Mouse (Mus musculus) urinary bladder, postnatal 14 days (tissue): ENCODE results near the gene Gpc6.

Source experiments
- DNase-seq: peaks from one replicate; pipeline ENCODE4 v3.0.0; 2021; ENCODE audit warnings: low spot score

Gpc6 gene

DNA sequence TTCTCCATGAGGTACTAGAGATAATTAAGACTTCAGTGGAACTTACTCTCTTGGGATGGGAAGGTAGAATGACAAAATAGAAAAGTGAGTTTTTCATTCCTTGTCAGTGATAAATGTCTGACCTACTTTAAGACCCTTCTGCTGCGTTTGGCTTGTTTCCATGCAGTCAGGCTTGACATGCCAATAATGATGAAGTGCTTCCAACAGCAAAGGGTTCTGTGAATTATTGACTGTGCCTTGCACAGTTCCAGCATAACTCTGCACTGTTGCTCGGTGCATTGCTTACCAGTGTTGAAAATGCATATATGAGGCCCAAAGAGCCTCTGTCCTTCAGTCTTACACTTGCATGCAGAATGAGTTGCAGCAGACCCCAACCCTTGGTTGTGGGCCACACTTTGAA is 548.3 kb downstream of the Gpc6 start:
- DNase-seq = no peak

DNA sequence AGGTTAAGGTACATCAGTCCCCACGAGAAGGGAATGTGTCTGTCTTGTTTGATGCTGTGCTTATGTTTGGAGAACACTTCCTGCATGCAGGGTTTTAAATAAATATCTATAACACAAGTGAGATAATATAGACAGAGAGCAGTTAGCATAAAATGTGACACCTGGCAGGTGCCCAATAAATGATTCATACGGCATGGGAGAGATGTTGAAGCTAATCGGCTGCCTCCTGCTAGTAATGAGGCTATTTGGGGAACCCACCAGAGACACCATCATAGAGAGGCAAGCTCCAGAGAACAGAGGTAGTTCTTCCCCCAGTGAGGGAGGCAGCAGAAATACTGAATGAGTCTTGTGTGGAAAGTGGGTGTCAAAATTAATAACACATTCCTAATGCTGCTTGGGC is 553.8 kb downstream of the Gpc6 start:
- no peak for DNase-seq

DNA sequence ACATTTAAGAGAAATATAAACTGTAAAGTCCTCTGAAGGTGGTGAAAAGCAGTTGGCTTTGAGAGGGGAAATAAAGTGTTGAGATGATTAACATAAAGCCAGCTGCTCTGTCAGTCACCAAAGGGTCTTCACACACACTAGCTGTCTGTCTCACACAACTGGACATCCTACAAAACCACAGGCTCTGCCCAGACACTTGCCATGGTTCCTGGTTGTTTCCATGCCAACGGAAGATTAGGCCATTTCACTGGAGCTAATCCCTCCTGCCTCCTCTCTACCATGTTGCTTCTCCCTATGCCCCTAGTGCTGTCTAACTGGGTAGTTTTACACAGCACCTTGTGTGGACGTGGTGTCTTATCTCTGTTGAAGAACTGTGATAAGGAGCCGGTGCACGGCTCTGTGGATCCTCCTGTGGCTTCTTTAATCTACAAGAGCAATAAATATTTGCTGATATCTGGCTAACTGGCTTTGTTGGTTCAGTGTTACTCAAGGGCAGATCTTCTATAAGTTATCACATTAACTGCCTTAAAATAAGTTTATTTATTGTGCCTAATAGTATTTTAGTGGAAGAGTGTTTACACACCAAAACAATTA is 562.1 kb downstream of the Gpc6 start:
- DNase-seq = no peak

DNA sequence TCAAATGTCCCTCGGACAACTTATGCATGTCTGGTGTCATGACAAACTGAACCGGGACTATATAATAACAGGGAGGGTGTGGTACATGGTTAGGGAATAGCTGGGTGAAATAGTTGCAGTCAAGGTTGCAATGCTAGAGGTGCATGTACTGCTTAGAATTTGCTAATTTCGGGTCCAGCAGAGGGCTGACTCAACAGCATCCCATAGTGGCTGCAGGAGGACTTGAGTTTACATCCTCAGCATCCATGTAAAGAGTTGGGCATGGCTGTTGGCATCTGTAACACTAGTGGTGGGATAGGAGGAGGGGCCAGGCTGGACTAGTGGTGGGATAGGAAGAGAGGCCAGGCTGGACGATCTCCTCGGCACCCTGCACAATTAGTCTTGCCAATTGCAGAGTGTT is 565.4 kb downstream of the Gpc6 start:
- DNase-seq = no peak

DNA sequence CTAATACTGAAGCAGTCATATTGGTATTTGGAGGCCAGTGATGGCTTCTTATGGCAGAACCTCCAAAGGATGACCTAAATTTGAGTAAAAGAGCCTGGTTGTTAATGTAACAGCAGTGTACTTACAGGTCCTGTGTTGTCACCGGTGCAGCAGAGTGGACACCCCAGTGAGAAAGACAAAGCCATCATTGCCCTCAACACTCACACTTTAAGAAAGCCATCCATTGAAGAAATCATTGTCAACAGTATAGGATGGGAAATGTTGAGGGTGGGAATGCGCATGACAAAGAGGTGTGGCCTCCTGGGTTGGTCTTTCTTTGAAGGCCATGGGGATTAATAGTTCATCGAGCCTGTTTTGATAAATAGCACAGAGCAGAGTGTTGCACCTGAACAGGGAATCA is 570.0 kb downstream of the Gpc6 start:
- no peak for DNase-seq

DNA sequence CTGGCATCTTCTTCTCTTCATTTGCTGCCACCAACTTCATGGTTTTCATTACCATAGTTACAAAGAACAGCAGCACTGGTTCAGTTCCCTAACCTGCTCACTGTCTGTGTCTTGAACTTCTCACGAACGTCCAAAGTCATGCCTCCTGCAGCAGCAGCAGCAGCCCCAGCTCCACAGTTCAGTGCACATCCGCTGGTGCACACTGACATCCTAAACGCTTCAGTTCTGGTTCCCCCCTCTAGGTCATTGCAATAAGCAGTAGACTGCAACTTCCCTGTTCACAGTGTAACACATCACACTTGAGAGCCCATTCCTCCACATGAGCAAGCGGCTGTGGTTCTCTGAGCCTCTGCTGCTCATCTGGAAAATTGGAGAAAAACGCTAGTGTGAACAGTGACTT is 573.7 kb downstream of the Gpc6 start:
- DNase-seq = no peak

DNA sequence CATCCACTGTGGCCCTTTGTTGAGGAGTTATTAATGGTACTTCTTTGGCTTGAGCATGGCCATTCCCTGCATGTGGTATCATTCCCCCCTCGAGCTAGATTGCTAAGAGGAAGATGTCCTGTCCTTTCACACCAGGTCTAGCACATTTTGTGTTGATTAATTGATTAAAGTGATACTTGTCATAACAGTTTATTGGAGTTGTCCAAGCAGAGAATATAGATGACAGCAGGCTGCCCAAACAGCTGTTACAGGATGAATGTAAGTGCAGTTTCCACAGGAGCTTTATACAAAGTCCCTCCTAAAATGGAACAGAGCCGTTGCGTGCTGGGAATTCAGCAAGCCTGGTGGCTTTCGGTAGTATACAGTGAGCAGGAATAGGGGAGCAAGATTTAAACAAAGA is 574.2 kb downstream of the Gpc6 start:
- no peak for DNase-seq

DNA sequence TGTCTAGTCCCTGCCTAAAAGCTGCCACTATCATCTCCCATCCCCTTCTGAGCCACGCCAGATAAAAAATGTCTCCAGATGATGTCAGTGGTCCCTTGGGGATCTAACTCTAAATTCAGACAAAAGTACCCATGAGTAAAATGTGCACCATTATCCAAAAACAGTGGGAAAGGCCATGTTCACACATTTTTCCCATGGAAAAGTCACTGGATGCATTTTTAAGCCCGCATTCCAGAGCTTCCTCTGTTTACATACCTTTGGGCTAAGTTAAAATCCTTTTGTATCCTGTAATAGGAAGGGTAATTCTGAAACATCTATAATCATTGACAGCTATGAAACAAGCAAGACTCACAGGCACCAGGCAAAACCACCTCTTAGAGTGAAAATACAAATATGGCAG is 589.7 kb downstream of the Gpc6 start:
- no peak for DNase-seq

DNA sequence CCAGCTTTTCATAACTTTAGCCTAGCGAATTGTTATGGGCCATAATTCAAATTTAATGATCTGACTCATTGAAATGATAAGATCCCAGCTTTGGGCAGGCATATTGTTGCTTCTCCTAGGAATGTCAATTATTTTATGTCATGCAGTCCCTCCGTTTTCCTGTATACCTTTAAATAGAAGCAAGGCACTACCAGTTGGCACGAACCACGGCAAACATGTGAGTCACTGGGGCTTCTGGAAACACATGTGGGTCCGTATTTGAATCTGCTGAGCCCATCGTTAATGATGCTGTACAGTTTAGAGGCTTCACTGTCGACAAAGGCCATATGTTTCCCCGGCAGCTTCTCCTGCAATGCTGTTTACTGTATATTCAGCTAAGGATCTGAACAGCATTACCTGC is 594.5 kb downstream of the Gpc6 start:
- peak; percentile 41 for DNase-seq

DNA sequence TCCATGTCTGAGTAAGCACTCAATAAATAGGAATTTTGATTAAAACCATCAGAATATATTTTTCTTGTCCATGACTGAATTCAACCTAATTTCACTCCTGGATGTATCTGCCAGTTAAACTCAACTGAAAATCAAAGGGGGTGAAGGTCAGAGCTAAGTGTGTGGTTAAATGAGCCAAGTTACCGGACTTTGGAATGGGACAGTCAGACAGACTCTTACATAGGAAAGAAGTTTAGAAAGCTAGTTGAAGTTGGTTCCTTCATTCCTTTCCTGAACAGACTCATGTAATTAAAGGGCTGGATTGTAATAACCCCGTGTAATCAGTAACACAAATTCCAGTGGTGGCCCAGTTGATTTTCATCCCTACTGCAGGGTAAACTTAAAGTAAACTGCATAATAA is 595.6 kb downstream of the Gpc6 start:
- no peak for DNase-seq

DNA sequence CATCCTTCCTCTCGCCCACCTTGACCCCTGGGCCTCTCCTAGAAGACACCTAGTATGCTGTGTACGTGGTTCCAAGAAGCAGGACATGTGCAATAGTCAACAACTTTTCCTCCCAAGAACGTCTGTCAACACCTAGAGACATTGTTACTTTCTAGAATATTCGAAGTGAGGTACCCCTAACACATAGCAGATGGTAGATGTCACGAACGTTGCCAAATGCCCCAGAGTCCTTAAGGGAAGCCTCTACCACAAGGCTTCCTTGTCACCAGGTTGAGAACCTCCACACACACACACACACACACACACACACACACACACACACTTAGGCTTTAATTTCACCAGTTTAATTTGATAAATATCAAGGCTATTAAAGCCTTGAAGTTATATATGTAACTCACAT is 600.0 kb downstream of the Gpc6 start:
- no peak for DNase-seq

DNA sequence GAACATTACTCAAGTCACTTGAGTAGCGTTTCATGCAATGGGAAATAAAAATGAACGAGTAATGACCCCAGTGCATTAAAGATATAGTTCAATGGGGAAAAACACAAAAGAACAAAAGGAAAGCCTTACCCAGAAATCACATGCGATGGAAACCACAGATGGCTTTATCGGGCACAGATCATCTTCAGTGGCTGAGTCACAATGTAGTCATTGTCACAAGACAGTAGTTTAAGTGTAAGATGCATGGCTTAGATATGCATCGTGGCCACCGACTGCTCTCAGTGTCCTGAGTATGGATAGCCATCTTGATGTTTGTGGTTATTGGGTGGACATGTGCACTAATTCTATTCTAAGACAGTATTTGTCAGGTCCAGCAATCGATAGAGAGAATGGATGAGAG is 601.9 kb downstream of the Gpc6 start:
- DNase-seq = no peak

DNA sequence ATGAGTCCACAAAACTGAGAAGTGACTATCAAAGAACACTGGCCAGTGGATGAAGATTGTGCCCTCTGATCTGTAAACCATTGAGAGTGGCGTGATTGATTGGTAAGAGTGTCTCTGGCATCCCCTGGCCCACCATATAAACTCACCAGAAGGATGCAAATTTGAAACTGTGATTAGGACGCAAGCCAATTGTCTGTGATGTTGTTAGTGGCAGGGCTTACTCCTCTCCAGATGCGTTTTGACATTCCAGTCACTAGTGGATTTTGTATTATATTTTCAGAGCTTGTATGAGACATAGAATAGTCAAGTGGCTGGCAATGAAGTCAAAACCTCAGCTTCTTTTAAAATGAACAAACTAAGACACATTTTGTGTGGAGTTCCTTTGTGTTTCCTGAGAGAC is 604.3 kb downstream of the Gpc6 start:
- no peak for DNase-seq

DNA sequence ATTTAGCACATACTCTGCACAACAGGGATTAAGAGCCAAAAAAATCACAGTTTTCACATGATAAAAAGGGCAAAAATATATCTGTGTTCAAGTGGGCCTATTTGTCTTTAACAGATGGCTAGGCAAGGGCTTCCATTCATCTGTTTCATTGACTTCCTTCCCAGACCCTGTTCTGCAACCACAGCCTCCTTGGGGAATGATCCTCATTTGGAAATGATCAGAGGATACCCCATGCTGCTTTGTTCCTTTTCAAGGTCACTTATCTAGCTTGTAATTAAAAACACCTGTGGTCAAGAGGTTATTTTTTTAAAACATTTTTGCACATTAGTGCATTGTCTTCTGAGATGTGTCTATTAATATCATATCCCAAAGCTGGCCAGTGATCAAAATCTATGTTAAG is 627.7 kb downstream of the Gpc6 start:
- DNase-seq = no peak

DNA sequence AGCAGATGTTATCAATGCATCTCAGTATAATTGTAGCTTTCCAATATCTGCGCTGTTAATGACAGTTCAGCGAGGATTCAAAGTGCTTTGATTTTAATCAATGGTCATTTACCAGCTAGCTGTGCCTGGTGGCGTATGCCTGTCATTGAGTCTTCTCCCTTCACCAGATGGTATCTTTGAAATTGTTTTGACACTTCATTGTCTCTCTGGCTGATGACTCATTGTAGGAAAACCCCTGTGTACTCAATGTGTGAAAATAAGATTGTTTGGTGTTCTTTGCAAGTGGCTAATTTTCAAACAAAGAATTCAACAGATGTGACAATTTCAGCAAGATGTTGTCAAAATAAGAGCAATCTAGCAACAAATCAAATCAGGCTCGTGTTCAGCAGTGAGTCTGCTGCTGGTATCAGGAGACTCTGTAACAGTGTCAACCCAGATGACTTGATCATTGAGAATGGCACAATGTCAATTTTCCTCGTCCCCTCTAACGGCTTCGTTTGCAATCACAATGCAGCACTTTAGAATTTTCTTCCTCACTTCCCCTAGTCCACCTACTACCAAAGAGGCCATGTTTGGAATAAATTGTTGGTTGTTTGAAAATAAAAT is 631.7 kb downstream of the Gpc6 start:
- no peak for DNase-seq

DNA sequence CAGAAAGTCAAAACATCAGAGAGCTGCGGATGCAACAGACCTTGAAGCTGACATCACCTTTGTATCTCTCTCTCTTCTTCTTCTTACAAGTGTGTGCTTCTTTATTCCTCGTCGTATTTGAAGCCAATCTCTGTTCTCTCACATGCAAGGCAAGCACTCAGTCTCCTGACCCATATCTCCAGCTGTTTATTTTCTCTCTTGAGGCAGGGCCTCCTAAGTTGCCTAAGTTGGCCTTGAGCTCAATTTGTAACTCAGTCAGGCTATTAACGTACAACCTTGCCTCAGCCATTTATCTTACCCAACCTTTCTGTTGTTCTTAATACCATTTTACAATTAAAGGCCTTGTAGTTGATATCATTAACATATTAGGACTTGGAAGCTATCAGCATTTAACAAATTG is 637.0 kb downstream of the Gpc6 start:
- no peak for DNase-seq

DNA sequence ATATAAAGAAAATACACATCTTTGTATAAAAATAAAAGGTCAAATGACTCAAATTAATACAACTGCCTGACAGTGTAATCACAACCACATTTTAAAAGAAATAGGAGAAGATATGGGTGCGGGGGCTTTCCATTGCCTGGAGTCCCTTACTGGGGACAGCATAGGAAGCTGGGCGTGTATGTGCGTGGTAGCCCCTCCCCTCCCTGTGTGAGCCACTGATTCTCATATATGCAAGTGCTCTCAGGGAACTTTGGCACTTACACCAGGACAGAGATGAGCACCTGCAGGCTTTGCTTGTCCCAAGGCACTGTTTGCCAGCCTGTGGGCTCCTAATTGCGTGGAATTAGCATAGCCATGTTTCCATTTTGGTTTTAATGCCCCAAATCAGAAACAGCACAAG is 644.2 kb downstream of the Gpc6 start:
- no peak for DNase-seq

DNA sequence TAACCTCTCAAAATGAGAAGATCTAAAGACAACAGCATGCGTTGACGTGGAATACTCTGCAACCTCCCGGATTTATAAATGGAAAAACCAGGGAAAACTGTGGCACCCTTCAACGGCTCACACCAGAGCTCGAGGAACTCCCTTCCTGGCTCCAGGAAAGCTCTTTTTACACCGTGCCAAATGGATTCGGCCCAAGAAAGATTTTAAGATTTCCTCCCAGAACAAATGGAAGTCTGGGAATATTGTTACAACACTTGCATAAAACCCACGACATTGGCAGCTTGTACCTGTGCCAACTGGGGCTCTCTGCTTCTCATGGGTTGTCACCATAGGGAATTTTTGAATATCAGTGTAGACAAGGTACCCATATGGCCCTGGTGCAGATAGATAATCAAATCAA is 647.1 kb downstream of the Gpc6 start:
- DNase-seq = peak; percentile 13

DNA sequence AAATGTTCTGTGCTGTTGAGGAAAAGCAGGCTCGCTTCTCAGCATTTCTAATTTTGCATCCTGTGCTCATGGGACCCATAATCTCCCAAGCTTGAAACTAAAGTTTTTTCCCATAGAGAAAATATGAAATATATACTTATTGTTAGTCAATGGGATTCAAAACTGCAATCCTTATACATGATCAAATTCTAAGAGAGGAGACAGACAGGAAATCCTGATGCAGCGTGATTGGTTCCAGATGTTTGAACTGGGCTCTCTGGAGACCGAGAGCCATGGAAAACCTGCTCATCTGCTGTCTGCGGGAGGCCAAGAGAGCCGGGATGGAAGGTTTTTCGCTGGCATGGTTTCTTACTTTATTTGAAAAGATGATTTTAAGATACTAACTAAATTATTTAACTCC is 649.1 kb downstream of the Gpc6 start:
- DNase-seq = no peak

DNA sequence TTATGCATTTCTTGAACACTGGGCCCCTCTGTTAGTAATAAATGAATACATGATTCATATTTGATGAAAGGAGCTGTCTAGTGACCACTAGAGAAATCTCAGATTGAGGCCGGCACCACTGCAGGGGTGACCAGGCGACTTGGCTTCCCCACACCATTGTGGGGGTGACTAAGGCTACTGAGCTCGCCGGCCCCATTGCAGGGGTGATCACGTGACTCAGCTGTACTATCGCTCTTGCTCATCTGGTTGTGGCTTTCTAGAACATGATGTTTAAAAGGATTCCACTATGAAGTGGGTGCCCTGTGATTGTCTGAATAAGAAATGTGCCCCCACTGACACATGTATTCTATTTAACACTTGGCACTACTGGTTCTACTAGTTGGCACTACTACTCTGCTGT is 656.6 kb downstream of the Gpc6 start:
- no peak for DNase-seq

DNA sequence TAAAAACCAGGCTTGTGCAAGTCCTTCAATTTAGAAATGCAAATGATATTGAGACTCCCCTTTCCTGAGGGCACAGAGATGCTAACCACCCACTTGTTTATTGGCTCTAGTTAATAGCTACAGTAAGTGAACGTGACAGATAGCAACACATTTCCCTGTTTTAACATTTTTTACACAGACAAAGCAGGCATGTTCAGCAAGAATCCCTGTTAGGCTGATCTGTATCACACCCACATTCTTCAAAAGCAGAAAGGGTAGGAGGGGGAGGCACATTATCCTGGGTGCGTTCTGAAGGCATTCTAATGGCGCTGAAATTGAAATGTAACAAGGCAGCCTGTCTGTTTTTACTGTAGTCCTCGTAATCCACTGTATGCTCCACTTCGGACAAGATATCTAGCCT is 674.6 kb downstream of the Gpc6 start:
- no peak for DNase-seq

DNA sequence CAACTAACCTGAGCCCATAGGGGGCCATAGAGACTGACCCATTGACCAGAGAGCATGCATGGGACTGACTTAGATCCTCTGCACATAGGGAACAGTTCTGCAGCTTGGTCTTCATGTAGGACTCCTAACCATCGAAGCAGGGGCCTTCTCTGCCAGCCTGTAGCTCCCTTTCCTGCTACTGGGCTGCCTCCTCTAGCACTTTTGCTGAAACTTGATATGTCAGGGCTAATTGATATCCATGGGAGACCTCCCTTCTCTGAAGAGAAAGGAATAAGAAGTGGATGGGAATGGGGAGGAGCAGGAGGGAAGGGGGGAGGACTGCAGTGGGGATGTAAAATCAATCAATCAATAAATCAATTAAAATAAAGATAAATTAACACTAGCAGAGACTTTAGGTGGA is 678.7 kb downstream of the Gpc6 start:
- DNase-seq = no peak

DNA sequence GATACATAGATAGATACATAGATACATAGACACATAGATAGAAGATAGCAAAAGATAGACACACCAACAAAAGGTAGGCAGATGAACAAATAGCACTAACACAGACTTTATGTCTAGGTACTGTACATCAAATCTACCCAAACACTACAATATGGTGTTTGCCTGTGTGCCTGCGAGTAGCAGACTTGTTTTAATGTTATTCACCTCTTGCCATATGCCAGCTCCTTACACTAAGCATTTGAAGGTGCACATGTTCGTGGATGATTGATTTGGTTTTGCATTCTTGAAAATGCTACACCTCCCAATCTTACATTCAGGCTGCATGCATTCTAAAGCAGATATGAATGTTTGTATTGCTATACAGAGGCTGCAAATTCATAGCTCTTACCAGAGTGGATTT is 680.6 kb downstream of the Gpc6 start:
- no peak for DNase-seq

DNA sequence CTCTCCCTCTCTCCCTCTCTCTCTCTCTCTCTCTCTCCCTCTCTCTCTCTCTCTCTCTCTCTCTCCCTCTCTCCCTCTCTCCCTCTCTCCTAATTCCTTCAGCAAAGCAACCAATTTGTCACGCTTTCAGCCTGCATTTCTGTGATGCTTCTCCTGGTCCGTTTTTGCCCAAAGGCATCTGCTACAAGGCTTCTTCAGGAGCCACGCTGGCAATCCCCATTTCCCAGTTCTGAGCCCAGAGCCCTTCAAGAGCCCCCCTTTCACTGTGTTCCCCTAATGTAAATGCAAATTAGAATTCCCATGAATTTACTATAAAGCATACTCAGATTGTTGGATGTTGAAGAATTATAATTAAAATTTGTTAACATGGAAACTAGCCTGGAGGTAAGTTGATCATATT is 686.0 kb downstream of the Gpc6 start:
- DNase-seq = no peak
